Mouse (Mus musculus): Measurements from ENCODE around the gene Olfr1136.

Gene Olfr1136

DNA sequence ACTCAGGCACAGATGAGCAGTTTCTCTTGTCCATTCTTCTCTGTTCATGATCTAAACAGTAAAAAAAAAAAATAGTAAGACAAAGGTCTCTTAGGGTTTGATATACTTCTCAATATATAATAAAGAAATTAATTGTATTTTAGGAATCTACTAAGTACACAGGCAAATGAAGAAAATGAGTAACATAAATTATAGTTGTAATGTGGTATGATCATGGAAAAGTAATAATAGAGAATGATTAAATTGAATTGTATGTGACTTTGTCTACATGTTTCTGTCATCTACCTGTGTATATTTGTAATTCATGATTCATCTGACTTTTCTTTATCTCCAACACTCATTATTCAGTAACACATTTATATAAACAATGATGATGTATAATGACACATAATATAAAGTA lies at the start of gene Olfr1136:
Gene Olfr1136 (minus strand): TSS at position 101 of the 400 bp plus-strand sequence.
- no peak for DNase-seq (ENCODE audit: low spot score in 2 of 2)

DNA sequence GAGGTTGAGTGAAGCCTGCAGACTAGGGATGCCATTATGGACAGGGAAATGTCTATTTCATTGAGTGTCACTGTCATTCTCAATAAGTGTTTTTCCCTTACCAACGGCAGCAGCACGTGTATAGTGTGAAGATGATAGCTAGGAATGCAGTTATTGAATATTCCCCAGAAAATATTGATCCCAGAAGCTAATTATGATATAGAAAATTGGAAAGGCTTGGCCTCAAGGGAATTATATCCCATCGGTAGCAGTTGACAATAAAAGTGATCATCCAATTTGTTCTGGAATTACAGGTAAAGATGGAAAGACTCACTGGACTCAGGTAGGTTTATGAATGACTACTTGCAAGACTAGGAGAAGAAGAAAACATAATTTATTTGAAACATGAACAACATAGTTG lies 49.7 kb upstream of the Olfr1136 start, which contains the start of gene Olfr1140:
Gene Olfr1140 (plus strand): TSS at position 301 of the 400 bp plus-strand sequence.
- no peak for DNase-seq (ENCODE audit: low spot score in 2 of 2)

DNA sequence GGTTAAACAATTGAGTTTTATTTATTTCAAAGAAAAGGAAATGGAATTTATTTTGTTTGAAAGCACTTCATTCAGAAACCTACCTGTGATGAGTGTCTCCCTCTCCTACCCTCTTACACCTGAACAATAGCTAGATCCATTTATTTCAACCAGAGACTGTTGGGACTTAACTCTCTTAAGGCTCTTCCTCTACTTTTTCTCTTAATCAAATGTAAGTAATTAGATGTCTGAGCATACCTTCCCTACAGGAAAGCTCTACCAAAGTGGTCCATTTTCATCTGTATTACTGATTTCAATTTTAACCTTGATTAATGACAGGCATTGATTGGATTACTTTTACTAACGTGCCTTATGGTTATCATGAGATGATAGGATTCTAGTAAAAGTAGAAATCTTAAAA lies 46.1 kb upstream of the Olfr1136 start, which contains the start of gene Olfr1138:
Gene Olfr1138 (minus strand): TSS at position 101 of the 400 bp plus-strand sequence.
- no peak for DNase-seq (ENCODE audit: low spot score in 2 of 2)

- DNase-seq (ENCODE audit: low spot score in 2 of 2): no peak
Observed at GRCm38 (mm10) chr2:87713079-87713478, 19.3 kb upstream of the Olfr1136 start, which contains the start of gene Olfr1137. Gene Olfr1137, minus strand, starts transcription at chr2:87713179.

GRCm38 (mm10) chr2:87673564-87673963 lies 20.2 kb downstream of the Olfr1136 start, which contains the start of gene Olfr1135:
Gene Olfr1135, minus strand, starts transcription at chr2:87673664.
- DNase-seq (ENCODE audit: low spot score in 2 of 2): no peak

DNA sequence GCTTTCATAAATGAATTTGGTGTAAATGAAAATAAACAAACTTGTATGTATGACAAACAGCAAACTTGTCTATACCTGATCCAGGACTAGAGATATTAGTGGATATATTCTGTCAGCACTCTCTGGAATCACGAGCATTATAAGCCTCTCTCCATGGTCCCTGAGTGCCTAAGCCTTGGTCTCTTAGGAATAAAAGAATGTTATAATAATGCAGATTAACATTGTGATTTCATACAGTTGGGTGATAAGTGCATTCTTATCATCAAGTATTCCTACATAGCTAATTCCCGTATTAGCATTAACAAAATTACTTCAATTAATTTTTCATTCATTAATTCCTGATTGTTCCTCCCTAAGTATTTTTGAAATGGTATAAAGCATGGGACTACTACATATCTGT lies 35.4 kb downstream of the Olfr1136 start, which contains the start of gene Olfr1134:
Gene Olfr1134 (minus strand): TSS at position 101 of the 400 bp plus-strand sequence.
- DNase-seq (ENCODE audit: low spot score in 2 of 2): no peak

DNA sequence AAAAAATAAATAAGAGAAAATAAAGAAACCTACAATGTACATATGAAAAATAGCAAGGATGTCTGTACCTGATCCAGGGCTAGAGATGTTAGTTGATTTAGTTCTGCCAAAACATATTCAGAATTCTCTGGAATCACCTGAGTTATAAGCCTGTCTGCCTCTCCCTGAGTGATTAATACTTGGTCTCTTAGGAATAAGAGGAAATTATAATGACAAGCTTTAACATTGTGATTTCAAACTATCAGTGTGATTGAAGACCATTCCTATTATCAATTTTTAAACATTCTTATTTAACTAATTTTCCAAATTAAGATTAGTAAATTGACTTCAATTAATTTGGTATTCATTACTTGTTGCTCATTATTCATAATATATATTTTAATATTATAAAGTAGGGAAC lies 46.5 kb downstream of the Olfr1136 start, which contains the start of gene Olfr1133:
Gene Olfr1133 (minus strand): TSS at position 101 of the 400 bp plus-strand sequence.
- no peak for DNase-seq (ENCODE audit: low spot score in 2 of 2)
